Mouse (Mus musculus) forebrain, embryonic 16.5 days (tissue): ENCODE results near the gene Hrct1. TPM values are rescaled to one million over a fixed set of nuclear protein-coding genes. Genes with fewer than 3 reads are reported as not detected.

Experiments
- ATAC-seq: fragments of 200-750 bp; cut with Nextera tagmentation; 2 replicates; pipeline ENCODE4 v1.8.0; 2017; ENCODE audit warnings: mild to moderate bottlenecking, moderate library complexity
- H3K27ac ChIP-seq: fragments of 300-500 bp; sonication (generic); 2 replicates; pipeline ENCODE4 v1.5.1; 2014; ENCODE audit warnings: low read length, control low read depth
- H3K27me3 ChIP-seq: fragments of 300-500 bp; sonication (generic); replicated peaks from 2 replicates; pipeline ENCODE4 v1.6.1; 2014; ENCODE audit warnings: low read length; ENCODE audit not compliant: control insufficient read depth, insufficient read depth
- H3K36me3 ChIP-seq: fragments of 300-500 bp; sonication (generic); 2 replicates; pipeline ENCODE4 v1.6.1; 2014; ENCODE audit not compliant: control insufficient read depth, insufficient read depth
- H3K4me1 ChIP-seq: fragments of 300-500 bp; sonication (generic); replicated peaks from 2 replicates; pipeline ENCODE4 v1.6.1; 2014; ENCODE audit warnings: low read length; ENCODE audit not compliant: control insufficient read depth, insufficient read depth
- H3K4me2 ChIP-seq: fragments of 300-500 bp; sonication (generic); 2 replicates; pipeline ENCODE4 v1.6.1; 2014; ENCODE audit warnings: mild to moderate bottlenecking, low read length, control low read depth
- H3K4me3 ChIP-seq: fragments of 300-500 bp; sonication (generic); replicated peaks from 2 replicates; pipeline ENCODE4 v1.5.1; 2014; ENCODE audit warnings: mild to moderate bottlenecking, low read length, control low read depth
- H3K9ac ChIP-seq: fragments of 300-500 bp; sonication (generic); replicated peaks from 2 replicates; pipeline ENCODE4 v1.6.1; 2014; ENCODE audit warnings: low read depth, low read length, control low read depth
- H3K9me3 ChIP-seq: fragments of 300-500 bp; sonication (generic); 2 replicates; pipeline ENCODE4 v1.6.1; 2016; ENCODE audit warnings: low read length; ENCODE audit not compliant: control insufficient read depth
- WGBS: fragments of 180-500 bp; shearing (Covaris S2); extraction: QIAGEN DNeasy Blood & Tissue Kit; methylation state at CpG from one replicate; pipeline ENCODE4 v1.1.7; 2014; 5-methylcytosine and 5-hydroxymethylcytosine counted together
- polyA plus RNA-seq: library from polyadenylated mRNA; unstranded; fragments of >200 nt; fragmentation: Nextera tagmentation; extraction: Ambion mirVana; gene quantifications from 2 replicates; pipeline ENCODE4 v1.2.1, GENCODE M21; 2015

The Hrct1 gene
- polyA plus RNA-seq, 1 experiment from 2014 or later = 0.47 TPM

DNA sequence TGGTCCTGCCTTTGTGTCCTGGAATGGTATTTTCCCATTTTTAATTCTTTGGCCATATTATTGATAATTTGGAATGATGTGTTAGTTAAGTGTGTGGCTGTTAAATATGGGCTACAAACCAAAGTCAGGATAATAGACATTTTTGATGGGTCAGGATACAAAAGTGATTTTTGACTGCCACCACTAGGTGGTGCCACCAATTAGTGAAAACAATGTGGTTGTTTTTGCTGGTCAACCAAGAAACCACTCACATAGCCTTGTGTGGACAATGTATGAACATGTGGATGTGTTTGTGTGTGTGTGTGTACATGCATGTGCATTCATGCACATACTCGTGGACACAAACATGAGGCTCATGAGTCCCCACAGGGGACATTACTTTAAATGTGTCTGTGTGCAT lies 2.2 kb upstream of the Hrct1 start:
- H3K9ac ChIP-seq = no peak overlapping the region
- peaks cover 10% of the 10 kb centered on the region for H3K4me1 ChIP-seq
- no peak overlapping the region for H3K27ac ChIP-seq
- H3K27me3 ChIP-seq = no peaks in the 10 kb centered on the region
- WGBS = 52% methylated on average over 1 of the region's 1 CpGs
- H3K4me3 ChIP-seq = no peak overlapping the region
- no peaks in the 10 kb centered on the region for H3K9me3 ChIP-seq
- ATAC-seq = no peak
- no peak overlapping the region for H3K4me2 ChIP-seq
- no peaks in the 10 kb centered on the region for H3K36me3 ChIP-seq

DNA sequence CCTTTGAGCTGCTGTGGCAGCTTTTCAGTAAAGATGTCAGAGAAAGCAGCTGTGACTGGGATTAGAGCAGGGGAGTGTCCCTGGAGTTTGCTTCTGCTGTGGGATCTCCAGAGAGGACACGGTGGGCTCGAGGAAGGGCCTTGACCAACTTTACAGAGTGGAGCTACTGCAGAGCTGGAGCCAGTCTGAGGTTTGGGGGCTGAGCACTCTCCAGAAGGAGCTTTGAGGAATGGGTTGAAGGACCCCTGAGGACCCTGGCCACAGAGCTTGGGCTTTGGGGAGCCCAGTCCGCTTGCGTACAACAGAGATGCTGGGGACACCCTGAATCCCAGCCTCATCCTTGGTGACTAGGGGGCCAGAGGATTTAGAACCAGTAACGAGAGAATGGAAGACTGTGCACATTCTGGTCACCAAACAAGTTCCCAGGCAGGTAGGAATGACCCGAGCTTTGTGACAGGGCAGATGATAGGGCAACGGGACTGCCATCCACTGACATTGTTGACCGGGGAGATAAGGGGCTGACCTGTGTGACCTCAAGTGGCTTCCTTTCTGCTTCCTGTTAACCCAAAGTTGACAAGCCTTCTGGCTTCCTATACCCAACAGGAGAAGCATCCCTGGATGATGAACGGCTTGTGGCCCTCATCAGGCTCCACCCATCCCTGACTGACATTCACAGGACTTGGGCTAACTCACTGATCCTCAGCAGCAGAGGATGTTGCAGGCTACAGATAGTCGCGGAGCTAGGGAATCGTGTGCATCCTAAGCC lies 577 bp upstream of the Hrct1 start:
- Histone ChIP-seq H3K4me2 (no peak overlapping the region), H3K9me3 (no peaks in the 10 kb centered on the region), H3K27me3 (no peaks in the 10 kb centered on the region), H3K27ac (no peak overlapping the region), H3K9ac (no peak overlapping the region), H3K4me3 (no peak overlapping the region), H3K36me3 (no peaks in the 10 kb centered on the region), H3K4me1 (peaks cover 2% of the 10 kb centered on the region; the same call in 1 of the 2 replicates)
- WGBS = 83% methylated on average over 12 of the region's 12 CpGs
- ATAC-seq = no peak

DNA sequence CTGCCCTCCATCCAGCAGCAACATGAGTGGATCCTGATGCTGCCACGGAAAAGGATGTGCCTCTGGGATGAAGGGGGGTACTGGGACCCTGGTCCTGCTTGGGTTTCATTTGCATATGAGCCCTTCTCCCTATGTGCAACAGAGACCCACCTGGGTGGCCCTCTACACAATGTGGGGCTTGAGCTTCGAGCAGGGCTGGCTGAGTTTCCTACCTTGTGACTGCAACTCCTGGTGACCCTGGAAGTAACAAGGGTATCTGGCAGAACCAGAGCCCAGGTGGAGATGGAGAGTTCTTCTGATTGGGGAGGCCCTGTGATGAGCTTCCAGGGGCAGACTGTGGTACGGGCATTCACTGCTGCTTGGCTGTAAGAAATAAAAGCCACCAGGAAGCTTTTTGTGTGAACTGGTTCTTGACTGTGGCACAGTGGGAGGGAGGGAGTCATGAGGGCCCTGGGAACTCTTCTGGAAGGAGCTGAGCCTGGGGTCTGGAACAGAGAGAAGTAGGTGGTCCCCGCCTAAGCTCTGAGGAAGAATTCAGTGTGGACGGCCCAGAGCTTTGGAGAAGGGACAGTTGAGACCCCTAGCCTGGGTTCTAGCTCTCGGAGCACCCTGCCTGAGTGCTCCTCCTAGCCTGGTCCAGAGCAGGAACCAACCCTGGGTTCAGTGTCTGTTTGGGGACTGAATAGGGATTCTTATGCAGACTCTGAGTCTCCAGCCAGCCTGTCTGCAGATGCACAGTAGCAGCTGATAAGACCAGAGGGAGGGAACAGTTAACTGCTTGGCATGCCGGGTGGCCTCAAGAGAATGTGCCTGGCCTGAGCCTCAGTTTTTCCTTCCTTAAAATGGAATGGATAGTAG lies 959 bp downstream of the Hrct1 start:
- no peak for ATAC-seq
- Histone ChIP-seq H3K27ac (0 out of 2 replicates have a peak overlapping the region, but pooled peaks have one; percentile 10), H3K36me3 (no peaks in the 10 kb centered on the region), H3K9ac (no peak overlapping the region), H3K4me1 (no peaks in the 10 kb centered on the region), H3K27me3 (no peaks in the 10 kb centered on the region), H3K9me3 (no peaks in the 10 kb centered on the region), H3K4me3 (no peak overlapping the region), H3K4me2 (no peak overlapping the region)
- WGBS = 67% methylated on average over 7 of the region's 7 CpGs

DNA sequence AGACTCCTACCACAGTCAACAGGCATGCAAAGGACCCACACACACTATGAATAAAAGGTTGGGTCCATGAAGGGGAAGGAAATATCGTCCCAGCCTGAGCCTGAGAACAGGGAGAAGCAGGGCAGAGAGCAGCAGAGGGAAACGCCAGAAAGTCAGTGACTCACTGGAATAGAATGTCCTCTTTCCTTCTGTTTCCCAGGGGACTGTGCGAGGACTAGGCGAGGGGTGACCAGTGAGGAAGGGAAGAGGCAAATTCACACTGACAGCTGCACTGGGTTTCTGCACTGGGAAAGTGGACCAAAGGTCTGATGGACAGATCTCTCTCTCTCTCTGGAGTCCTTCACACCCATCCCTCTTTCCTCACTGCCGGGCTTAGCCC lies 1.6 kb downstream of the Hrct1 start:
- no peaks in the 10 kb centered on the region for H3K4me1 ChIP-seq
- H3K9ac ChIP-seq = no peak overlapping the region
- no peaks in the 10 kb centered on the region for H3K36me3 ChIP-seq
- H3K4me3 ChIP-seq = no peak overlapping the region
- H3K27me3 ChIP-seq = no peaks in the 10 kb centered on the region
- ATAC-seq = no peak
- H3K27ac ChIP-seq = no peak overlapping the region
- 70% methylated on average over 5 of the region's 5 CpGs for WGBS
- H3K4me2 ChIP-seq = no peak overlapping the region
- no peaks in the 10 kb centered on the region for H3K9me3 ChIP-seq

DNA sequence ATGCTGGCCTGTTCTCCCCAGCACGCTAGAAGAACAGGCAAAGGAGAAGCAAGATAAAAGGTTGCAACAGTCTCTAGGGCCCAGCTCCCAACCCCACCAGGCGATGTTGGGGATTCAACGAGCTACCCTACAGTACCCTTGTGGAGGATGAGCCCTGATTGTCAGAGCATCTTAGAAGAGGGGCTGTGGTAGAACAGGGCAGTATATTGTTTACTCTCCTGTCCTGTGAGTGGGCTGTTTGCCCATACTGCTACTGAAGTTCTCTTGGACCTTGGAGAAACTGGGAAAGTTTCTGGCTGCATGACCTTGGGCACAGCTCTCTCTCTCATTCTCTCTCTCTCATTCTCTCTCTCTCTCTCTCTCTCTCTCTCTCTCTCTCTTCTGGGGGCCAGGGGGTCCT lies 2.1 kb downstream of the Hrct1 start:
- no peaks in the 10 kb centered on the region for H3K36me3 ChIP-seq
- no peak overlapping the region for H3K4me3 ChIP-seq
- H3K4me2 ChIP-seq = no peak overlapping the region
- H3K27me3 ChIP-seq = no peaks in the 10 kb centered on the region
- 87% methylated on average over 3 of the region's 3 CpGs for WGBS
- H3K9ac ChIP-seq = no peak overlapping the region
- H3K9me3 ChIP-seq = no peaks in the 10 kb centered on the region
- no peak overlapping the region for H3K27ac ChIP-seq
- H3K4me1 ChIP-seq = no peaks in the 10 kb centered on the region
- ATAC-seq = no peak

DNA sequence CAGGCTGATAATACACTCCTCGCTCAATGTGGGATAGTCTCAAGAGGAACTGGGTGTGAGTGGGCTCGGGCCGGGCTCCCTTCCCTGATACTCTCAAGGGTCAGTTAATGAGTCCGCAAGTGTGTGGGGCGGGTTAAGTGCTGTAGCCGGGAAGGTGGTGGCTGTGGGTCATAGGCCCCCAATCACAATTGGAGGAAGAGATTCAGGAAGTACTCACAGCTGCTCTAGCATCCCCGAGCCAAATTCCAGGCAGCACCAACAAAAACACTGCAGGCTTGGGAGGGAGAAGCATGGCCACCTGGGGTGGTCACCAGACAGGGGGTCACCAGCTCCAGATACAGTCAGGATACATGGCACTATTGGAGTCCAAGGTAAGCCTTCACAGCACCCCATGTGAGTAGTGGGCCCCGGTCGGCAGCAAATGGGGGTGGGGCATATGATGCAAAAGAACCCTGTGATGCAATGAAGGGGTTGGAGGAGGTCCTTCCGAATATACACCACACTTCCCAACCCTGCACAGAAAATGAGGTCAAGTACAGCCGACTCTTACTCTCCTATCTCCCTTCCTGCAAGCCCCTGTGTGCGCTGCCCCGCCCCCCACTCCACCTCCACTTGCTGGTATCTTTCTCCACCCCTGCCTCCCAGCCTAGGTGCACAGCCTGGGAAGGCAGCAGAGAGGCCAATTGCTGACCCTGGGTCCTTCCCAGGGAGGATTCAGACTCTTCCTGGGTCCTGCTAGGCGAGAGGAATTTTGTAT lies 3.0 kb downstream of the Hrct1 start, which contains the start of gene Spaar:
Gene Spaar (plus strand): TSS at position 241 of the 757 bp plus-strand sequence.
- WGBS = 79% methylated on average over 14 of the region's 14 CpGs
- no peak for ATAC-seq

DNA sequence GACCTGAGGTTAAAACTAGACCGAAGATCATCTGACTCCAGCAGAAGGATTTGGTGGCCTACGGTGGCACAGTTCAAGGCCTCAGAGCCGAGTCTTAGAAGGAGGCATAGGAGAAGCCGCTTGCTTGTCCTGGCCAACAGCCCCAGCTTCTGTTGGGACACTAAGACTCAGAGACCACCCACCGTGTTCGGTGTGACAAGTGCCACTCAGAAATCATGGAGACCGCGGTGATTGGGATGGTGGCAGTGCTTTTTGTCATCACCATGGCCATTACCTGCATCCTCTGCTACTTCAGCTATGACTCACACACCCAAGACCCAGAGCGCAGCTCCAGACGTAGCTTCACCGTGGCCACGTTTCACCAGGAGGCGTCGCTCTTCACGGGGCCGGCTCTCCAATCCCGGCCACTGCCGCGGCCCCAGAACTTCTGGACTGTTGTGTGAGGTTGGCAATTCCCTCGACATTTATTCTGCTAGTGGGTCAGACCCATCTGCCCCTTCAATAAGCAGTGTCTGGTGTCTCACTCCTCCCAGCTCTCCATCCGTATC lies 3.8 kb downstream of the Hrct1 start:
- WGBS = 78% methylated on average over 21 of the region's 21 CpGs
- H3K4me3 ChIP-seq = no peak overlapping the region
- ATAC-seq = no peak

More for the DNA sequence above, 3.0 kb downstream of the Hrct1 start, which contains the start of gene Spaar:
- Histone ChIP-seq H3K4me3 (no peak within 1 kb of the TSS), H3K9ac (no peak within 1 kb of the TSS), H3K27ac (no peak within 1 kb of the TSS), H3K4me2 (no peak within 1 kb of the TSS), H3K36me3 (no peaks in the 10 kb centered on the region), H3K27me3 (no peaks in the 10 kb centered on the region), H3K4me1 (no peaks in the 10 kb centered on the region), H3K9me3 (no peaks in the 10 kb centered on the region)

DNA sequence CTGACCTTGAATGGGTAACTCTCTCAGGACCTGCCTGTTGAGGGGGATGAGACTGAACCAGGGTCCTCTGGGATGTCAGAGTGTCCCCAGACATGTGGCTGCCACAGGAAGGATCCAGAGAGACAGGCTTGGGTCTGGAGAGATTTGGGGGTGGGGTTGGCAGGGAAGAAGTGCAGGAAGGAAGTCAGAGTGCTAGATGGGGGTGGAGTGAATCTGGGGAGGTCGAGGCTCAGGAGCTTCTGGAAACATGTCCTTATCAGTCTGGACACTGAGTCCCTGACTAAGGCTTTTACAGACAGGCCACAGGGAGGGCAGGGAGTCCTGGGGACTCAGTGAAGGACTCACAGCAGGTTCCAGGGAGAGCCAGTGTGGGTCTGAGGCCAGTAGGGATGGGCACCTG lies 5.2 kb downstream of the Hrct1 start:
- H3K4me1 ChIP-seq = no peaks in the 10 kb centered on the region
- WGBS = 7% methylated on average over 1 of the region's 1 CpGs
- ATAC-seq = no peak

More for the DNA sequence above, 3.8 kb downstream of the Hrct1 start:
- Histone ChIP-seq H3K27me3 (no peaks in the 10 kb centered on the region), H3K4me2 (no peak overlapping the region), H3K4me1 (no peaks in the 10 kb centered on the region), H3K27ac (no peak overlapping the region), H3K9ac (no peak overlapping the region), H3K9me3 (no peaks in the 10 kb centered on the region), H3K36me3 (no peaks in the 10 kb centered on the region)

DNA sequence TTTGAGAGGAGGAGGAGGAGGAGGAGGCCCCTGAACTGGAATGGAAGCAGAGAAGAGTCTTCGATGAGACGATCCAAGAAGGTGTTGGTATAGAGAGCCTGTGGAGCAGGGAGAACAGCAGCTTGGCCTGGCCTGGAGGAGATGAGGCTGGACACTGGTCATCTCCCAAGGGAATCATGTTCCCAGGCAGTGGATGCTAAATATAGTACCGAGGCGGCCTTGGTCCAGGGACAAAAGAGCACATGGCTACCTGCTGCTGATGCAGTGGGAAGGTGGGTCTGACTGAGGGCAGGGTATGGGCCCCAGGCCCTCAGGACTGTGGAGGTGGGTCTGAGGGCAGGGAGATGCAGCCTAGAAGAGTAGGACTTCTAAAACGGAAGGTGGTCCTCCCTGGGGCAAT lies 6.2 kb downstream of the Hrct1 start:
- H3K27me3 ChIP-seq = no peaks in the 10 kb centered on the region
- H3K36me3 ChIP-seq = no peaks in the 10 kb centered on the region
- no peak overlapping the region for H3K4me3 ChIP-seq
- H3K9me3 ChIP-seq = no peaks in the 10 kb centered on the region
- 78% methylated on average over 5 of the region's 5 CpGs for WGBS
- no peak for ATAC-seq
- H3K9ac ChIP-seq = no peak overlapping the region
- H3K4me1 ChIP-seq = no peaks in the 10 kb centered on the region
- no peak overlapping the region for H3K4me2 ChIP-seq
- no peak overlapping the region for H3K27ac ChIP-seq

More for the DNA sequence above, 5.2 kb downstream of the Hrct1 start:
- Histone ChIP-seq H3K27ac (no peak overlapping the region), H3K4me2 (no peak overlapping the region), H3K9ac (no peak overlapping the region), H3K27me3 (no peaks in the 10 kb centered on the region), H3K4me3 (no peak overlapping the region), H3K36me3 (no peaks in the 10 kb centered on the region), H3K9me3 (no peaks in the 10 kb centered on the region)
